Mouse (Mus musculus): Measurements from ENCODE around the gene Evi5. TPM values are rescaled to one million over a fixed set of nuclear protein-coding genes. Genes with fewer than 3 reads are reported as not detected.

Evi5 gene
- 10 to 100 TPM; 19.5 to 21.5 TPM for total RNA-seq (2021)

DNA sequence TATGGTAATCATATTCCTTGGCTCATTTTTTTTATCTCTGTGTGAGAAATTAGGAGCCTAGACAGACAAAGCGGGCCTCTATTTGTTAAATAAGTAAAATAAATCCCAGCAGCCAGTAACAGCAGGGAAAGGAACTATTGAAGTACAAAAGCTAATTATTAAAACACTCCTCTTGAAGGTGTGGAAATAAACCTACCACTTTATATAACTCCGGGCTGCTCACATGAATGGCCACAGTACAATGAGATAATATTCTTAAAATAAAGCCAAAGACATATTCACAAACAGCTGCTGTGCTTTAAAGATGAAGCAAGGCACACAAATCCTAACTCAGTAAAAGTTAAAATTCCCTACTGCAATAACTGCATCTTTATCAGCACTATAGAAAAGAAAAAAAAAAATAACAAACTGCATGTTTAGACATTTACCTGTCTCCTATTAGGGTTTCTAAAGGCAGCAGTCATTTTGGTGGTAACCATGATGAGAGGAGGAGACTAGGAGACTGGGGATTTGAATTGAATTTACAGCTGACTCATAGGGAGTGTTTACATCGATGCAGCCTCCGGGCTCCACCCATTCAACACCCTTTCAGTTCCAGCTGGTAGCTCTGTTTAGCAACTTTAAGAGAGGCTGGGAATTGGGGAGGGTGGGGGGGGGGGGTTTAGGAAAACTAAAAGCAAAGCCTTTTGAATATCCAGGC, at the start of gene Evi5:
Evi5 (minus strand) TSS at position 547 of the 700 bp plus-strand sequence.
- DNase-seq, result no peak
- intact Hi-C loops (cut with DNase I), result no loop called here

- no peak for DNase-seq
- intact Hi-C loops (cut with DNase I), result loop anchor here (5.0 kb wide), 1 partner anchor 238 kb away; no protein-coding TSS in a partner anchor
These were observed 49.7 kb upstream of the Evi5 start for GRCm38 (mm10) chr5:107924564-107924963.

GRCm38 (mm10) chr5:107922836-107923235, 47.9 kb upstream of the Evi5 start:
- intact Hi-C loops (cut with DNase I), result loop anchor here (5.0 kb wide), 1 partner anchor 239 kb away; no protein-coding TSS in a partner anchor
- DNase-seq, result no peak

DNA sequence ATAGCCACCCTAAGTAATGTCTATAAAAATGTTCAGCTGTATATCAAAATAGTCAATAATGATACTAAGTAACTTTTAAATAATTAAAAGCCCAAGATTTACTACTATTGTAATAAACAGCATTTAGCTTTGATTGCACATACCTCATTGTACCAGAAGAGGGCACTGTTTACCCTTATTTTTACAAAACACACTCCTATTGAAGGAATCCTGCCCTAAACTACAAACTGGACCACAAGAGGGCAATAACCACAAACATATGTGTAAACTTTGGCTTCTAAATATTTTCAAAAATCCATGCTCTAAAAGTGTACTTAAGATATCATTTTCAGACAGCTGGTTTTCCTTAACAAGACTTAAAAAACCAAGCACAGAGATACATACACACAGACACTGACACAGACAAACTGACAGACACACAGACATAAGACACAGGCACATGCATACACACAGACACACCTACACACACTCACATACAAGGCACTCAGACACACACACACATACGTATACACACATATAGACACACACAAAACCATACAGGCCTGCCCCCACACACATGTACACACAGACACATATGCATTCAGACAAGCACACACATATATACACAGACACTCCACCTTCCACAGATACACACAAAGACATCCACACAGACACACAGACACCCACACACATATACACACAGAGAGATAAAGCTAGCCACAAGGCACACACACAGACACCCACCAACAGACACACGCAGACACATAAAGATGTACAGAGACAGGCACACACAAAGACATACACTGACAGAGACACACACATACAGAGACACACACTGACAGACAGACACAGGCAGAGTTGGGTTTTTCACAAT, 46.7 kb upstream of the Evi5 start:
- peak in 1 of 2 experiments; percentile 25 for DNase-seq
- intact Hi-C loops (cut with DNase I), result loop anchor here (1.0 to 5.0 kb wide), 4 partner anchors 65 to 241 kb away; no protein-coding TSS in a partner anchor

GRCm38 (mm10) chr5:107915280-107915679, 40.4 kb upstream of the Evi5 start:
- no peak for DNase-seq
- intact Hi-C loops (cut with DNase I), result loop anchor here (10.0 kb wide), 1 partner anchor 350 kb away; the partner anchor contains the start of gene Dr1

DNA sequence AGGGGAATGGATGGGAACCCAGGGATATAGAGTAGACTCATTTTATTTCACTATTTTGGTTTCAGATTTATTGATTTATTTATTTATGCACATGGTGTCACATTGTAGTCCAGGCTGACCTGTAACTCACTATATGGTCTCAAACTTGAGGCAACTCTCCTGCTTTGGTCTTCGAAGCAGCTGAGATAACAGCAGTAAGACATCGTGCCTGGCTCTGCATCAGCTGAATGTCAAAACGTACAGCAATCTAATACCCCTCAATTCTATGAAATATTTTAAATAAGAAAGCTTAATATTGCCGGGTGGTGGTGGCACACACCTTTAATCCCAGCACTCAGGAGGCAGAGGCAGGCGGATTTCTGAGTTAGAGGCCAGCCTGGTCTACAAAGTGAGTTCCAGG, 36.1 kb upstream of the Evi5 start:
- DNase-seq, result no peak
- intact Hi-C loops (cut with DNase I), result loop anchor here (10.0 kb wide), 1 partner anchor 354 kb away; the partner anchor contains the start of gene Dr1

DNA sequence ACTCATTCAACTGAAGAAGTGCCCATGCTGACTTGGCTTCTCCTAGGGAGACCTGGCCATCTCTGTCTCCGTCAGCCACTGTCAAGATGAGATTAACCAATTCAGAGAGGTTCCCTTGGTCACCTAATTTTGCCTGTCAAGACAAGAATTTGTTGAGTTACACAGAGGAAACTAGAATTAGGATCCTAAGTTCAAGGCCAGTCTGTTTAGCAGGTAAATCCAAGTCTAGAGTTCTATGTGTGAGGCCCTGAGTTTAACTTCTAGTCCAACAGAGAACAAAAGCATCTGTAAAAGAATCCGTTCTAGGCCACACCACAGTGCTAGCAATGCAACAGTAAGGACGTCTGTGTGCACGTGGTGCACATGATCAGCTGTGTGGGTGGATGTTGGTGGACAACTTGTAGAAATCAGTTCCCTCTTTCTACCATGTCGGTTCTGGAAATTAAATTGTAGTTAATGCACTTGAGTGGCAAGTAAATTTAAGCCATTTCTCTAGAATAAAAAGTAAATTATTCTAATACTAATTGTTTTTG, 35.2 kb upstream of the Evi5 start:
- intact Hi-C loops (cut with DNase I), result loop anchor here (10.0 kb wide), 1 partner anchor 355 kb away; the partner anchor contains the start of gene Dr1
- no peak for DNase-seq

GRCm38 (mm10) chr5:107909668-107910067, 34.8 kb upstream of the Evi5 start:
- DNase-seq, result no peak
- intact Hi-C loops (cut with DNase I), result loop anchor here (10.0 kb wide), 2 partner anchors 355 to 525 kb away; partner anchors contain the start of genes Atp5k and Dr1

GRCm38 (mm10) chr5:107908514-107909110, 33.7 kb upstream of the Evi5 start:
- intact Hi-C loops (cut with DNase I), result loop anchor here (10.0 kb wide), 1 partner anchor 526 kb away; the partner anchor contains the start of gene Atp5k
- DNase-seq, result no peak

GRCm38 (mm10) chr5:107904325-107904724, 29.4 kb upstream of the Evi5 start:
- no peak for DNase-seq
- intact Hi-C loops (cut with DNase I), result loop anchor here (5.0 to 10.0 kb wide), 2 partner anchors 228 to 530 kb away; partner anchors contain the start of genes Atp5k, Ccdc18 and Tmed5

- DNase-seq, result no peak
- intact Hi-C loops (cut with DNase I), result loop anchor here (2.0 to 10.0 kb wide), 3 partner anchors 32 to 534 kb away; partner anchors contain the start of genes Atp5k, Ccdc18 and Tmed5
These were observed 26.2 kb upstream of the Evi5 start for GRCm38 (mm10) chr5:107901014-107901615.

- intact Hi-C loops (cut with DNase I), result loop anchor here (2.0 to 10.0 kb wide), 3 partner anchors 32 to 534 kb away; partner anchors contain the start of genes Atp5k, Ccdc18 and Tmed5
- peak; percentile 97 to 98 for DNase-seq
These were observed 25.5 kb upstream of the Evi5 start, which contains the start of gene Rpl5 for GRCm38 (mm10) chr5:107900206-107901013. TSS of gene Rpl5 (plus strand) at chr5:107900502.

GRCm38 (mm10) chr5:107896265-107896664, 21.4 kb upstream of the Evi5 start:
- intact Hi-C loops (cut with DNase I), result no loop called here

GRCm38 (mm10) chr5:107894676-107895075, 19.8 kb upstream of the Evi5 start:
- no peak for DNase-seq
- intact Hi-C loops (cut with DNase I), result loop anchor here (5.0 kb wide), 1 partner anchor 282 kb away; no protein-coding TSS in a partner anchor

More at GRCm38 (mm10) chr5:107896265-107896664, 21.4 kb upstream of the Evi5 start:
- no peak for DNase-seq

- peak in 1 of 2 experiments; percentile 25 for DNase-seq
- intact Hi-C loops (cut with DNase I), result loop anchor here (2.0 to 5.0 kb wide), 3 partner anchors 103 to 279 kb away; no protein-coding TSS in a partner anchor
These were observed 16.6 kb upstream of the Evi5 start for GRCm38 (mm10) chr5:107891515-107891914.

DNA sequence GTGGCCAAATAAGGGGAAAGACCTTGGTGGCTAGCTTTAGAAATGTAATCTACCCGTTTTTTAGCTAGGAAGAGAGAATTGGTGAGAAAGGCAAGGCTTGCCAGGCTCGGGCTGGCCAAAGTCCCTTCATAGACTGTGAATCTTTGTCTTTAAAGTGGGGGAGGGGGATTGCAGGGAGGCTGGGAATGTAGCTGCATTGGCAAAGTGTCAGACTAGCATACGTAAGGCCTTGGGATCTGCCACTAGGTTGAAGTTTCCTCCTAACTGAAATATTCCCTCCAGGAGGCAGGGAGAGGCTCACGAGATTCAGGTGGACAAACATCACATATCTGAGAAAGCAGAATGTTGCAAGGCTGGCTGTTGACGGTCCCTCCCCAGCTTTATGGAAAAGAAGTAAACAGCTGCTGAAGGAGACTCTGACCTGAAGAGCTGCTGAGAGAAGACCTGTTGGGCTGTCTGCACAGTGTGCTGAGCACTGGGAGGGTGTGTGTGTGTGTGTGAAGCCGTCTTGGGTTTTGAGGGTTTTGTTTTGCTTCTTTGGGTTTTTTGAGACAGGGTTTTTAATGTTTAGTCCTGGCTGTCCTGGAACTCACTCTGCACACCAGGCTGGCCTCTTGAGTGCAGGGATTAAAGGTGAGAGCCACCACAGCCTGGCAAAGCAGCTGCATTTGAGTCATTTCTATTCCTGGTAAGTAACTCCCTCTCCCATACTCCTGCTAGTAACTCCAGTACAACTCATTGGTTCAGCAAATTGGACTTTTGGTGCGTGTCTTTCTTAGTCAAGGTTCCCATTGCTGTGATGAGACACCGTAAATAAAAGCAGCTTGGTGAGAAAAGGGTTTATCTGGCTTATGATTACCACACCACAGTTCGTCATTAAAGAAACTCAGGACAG, 15.3 kb upstream of the Evi5 start:
- intact Hi-C loops (cut with DNase I), result loop anchor here (2.0 to 5.0 kb wide), 3 partner anchors 101 to 278 kb away; no protein-coding TSS in a partner anchor
- DNase-seq, result no peak

- intact Hi-C loops (cut with DNase I), result no loop called here
- DNase-seq, result no peak
These were observed 5.8 kb upstream of the Evi5 start for GRCm38 (mm10) chr5:107880710-107881109.

All from heart, postnatal 36 days (tissue).